Mouse (Mus musculus): ENCODE results near the gene BC029722.

- TF ChIP-seq EP300 (IDR thresholded peaks at IDR 0.05; ENCODE audit: low read length) (no peak), SIN3A (IDR thresholded peaks at IDR 0.05; ENCODE audit: low read length) (no peak), CTCF (conservative IDR thresholded peaks at IDR 0.05 in 1 of 2, IDR thresholded peaks at IDR 0.05 in 1 of 2; ENCODE audit: low read depth in 2 of 2, low read length in 2 of 2) (no peak), NRF1 (IDR thresholded peaks at IDR 0.05; ENCODE audit: low read depth, low read length) (no peak), POLR2A (IDR thresholded peaks at IDR 0.05; ENCODE audit: low read depth, low read length) (no peak), ZNF384 (IDR thresholded peaks at IDR 0.05; ENCODE audit: low read depth, low read length) (no peak), GABPA (IDR thresholded peaks at IDR 0.05; ENCODE audit: insufficient replicate concordance, low read depth, low read length) (no peak), MAX (IDR thresholded peaks at IDR 0.05; ENCODE audit: low read length) (no peak), E2F4 (IDR thresholded peaks at IDR 0.05; ENCODE audit: insufficient replicate concordance, low read depth, low read length) (no peak)
These were observed 49.1 kb upstream of the BC029722 start for GRCm38 (mm10) chr2:155868320-155868719.

All from CH12.LX (cell line).